14 mouse cellular contexts compared by ENCODE assay signal in genomic region chr1:136953444-136954107, GRCm38 (mm10). TPM values are rescaled to one million over a fixed set of nuclear protein-coding genes. Genes with fewer than 3 reads are reported as not detected.
DNase-seq lines count a peak whose midpoint lies in the region; ATAC-seq and TF ChIP-seq lines count a peak whose summit lies in the region.
"Had no signal": no experiment of that assay in that cellular context is flagged by ENCODE, and none has a peak within 500 bp of the region (broad histone marks: within the 10 kb centered on the region; RNA-seq: fewer than 3 reads in every experiment).

No protein-coding gene starts in this region.

- peaks cover 17% of the 10 kb centered on the region for H3K79me2 ChIP-seq in liver, adult 2 months (ENCODE audit: control insufficient read depth, insufficient read depth, low read length)

- DNase-seq in heart, adult 11 months = peak; percentile 54
- no peak for DNase-seq in heart, postnatal 14 days
- no peak for DNase-seq in liver, adult 2 months (ENCODE audit: extremely low read depth, low read depth, low spot score)
- DNase-seq in liver = no peak
- DNase-seq in liver, embryonic 14.5 days (ENCODE audit: low read depth in 3 of 3, low spot score in 3 of 3) = no peak
- no peak for DNase-seq in B cell, adult 2 months
- no peak for DNase-seq in spleen, postnatal 4 days (ENCODE audit: low spot score in 2 of 2)
- DNase-seq: cerebellum, adult 2 months; forebrain, postnatal 0 days; lung, adult 2 months had no signal

- TF ChIP-seq EP300 in liver, embryonic 14.5 days (IDR thresholded peaks at IDR 0.05; ENCODE audit: low read depth) = no peak

- no peaks in the 10 kb centered on the region for H3K9me3 ChIP-seq in liver, embryonic 14.5 days (ENCODE audit: control insufficient read depth, low read length)
- H3K9me3 ChIP-seq: embryonic facial prominence, embryonic 15.5 days had no signal

- TF ChIP-seq POLR2A in liver, adult 2 months (IDR thresholded peaks at IDR 0.05; ENCODE audit: extremely low read depth, insufficient read depth, low read length) = no peak

- no peaks in the 10 kb centered on the region for H3K36me3 ChIP-seq in liver, adult 2 months (ENCODE audit: control insufficient read depth, insufficient read depth, low read length)
- no peaks in the 10 kb centered on the region for H3K36me3 ChIP-seq in liver, embryonic 14.5 days (replicated peaks; ENCODE audit: control insufficient read depth, insufficient read depth, low read depth)
- H3K36me3 ChIP-seq: embryonic facial prominence, embryonic 15.5 days had no signal

- H3K4me1 ChIP-seq in liver, adult 2 months (ENCODE audit: control insufficient read depth, insufficient read depth, low read length) = peaks cover 27% of the 10 kb centered on the region
- peaks cover 3% of the 10 kb centered on the region; the same call in 1 of the 2 replicates for H3K4me1 ChIP-seq in brown adipose tissue, adult 24 weeks (ENCODE audit: control insufficient read depth, insufficient read depth, insufficient read length, low read length)
- H3K4me1 ChIP-seq in liver, embryonic 14.5 days (replicated peaks; ENCODE audit: control insufficient read depth in 2 of 2, insufficient read depth in 2 of 2, low read length in 1 of 2) = 0 out of 4 replicates have a peak, but pooled peaks cover 0 to 1% of the 10 kb centered on the region in 2 experiments

- 18% methylated on average over 15 of the region's 15 CpGs for WGBS in liver, adult 2 months
- WGBS in liver, embryonic 14.5 days (ENCODE audit: insufficient replicate concordance) = 2% methylated on average over 15 of the region's 15 CpGs

- no peak for TF ChIP-seq CTCF in liver, adult 2 months (IDR thresholded peaks at IDR 0.05; ENCODE audit: low read depth, low read length)
- TF ChIP-seq CTCF in liver, embryonic 14.5 days (IDR thresholded peaks at IDR 0.05; ENCODE audit: low read depth) = no peak

- peak overlapping the region; percentile 45; the same call in 1 of the 2 replicates for H3K27ac ChIP-seq in liver, adult 2 months (replicated peaks; ENCODE audit: insufficient read depth, low read depth, low read length)
- no peak overlapping the region for H3K27ac ChIP-seq in brown adipose tissue, adult 24 weeks (replicated peaks; ENCODE audit: low read depth, low read length)
- H3K27ac ChIP-seq in liver, embryonic 14.5 days = no peak overlapping the region
- H3K27ac ChIP-seq: embryonic facial prominence, embryonic 15.5 days; kidney, postnatal 0 days had no signal

- ATAC-seq in liver, embryonic 14.5 days (ENCODE audit: insufficient read depth) = no peak
- ATAC-seq: forebrain, postnatal 0 days had no signal

- H3K9ac ChIP-seq in liver, adult 2 months (ENCODE audit: low read depth, low read length) = peak overlapping the region; percentile 39; the same call in 1 of the 2 replicates
- no peak overlapping the region for H3K9ac ChIP-seq in liver, embryonic 14.5 days (replicated peaks)
- H3K9ac ChIP-seq: embryonic facial prominence, embryonic 15.5 days; forebrain, postnatal 0 days had no signal

- no peak overlapping the region for H3K4me3 ChIP-seq in liver, adult 2 months (ENCODE audit: insufficient read depth, low read depth, low read length)
- peak overlapping the region; percentile 20; the same call in 1 of the 2 replicates for H3K4me3 ChIP-seq in brown adipose tissue, adult 24 weeks (ENCODE audit: insufficient read depth, low read depth, low read length)
- H3K4me3 ChIP-seq in liver, embryonic 14.5 days (ENCODE audit: insufficient read depth in 1 of 2, low read depth in 2 of 2, low read length in 2 of 2) = no peak overlapping the region

- intact Hi-C loops in heart, postnatal 14 days (cut with DNase I) = loop anchor here (10.0 kb wide), 1 partner anchor 399 kb away; no protein-coding TSS in a partner anchor

- peak overlapping the region; percentile 46 for H3K4me2 ChIP-seq in liver, embryonic 14.5 days (ENCODE audit: low read depth)

- H3K27me3 ChIP-seq in liver, adult 2 months (ENCODE audit: control insufficient read depth, insufficient read depth, low read length) = no peaks in the 10 kb centered on the region
- H3K27me3 ChIP-seq in liver, embryonic 14.5 days (ENCODE audit: control insufficient read depth, insufficient read depth, low read length) = peaks cover 44% of the 10 kb centered on the region

RNA-seq across cellular contexts. Expression of gene Nr5a2, which starts 6.7 kb away (rescaled TPM):
- total RNA-seq in heart, postnatal 14 days (2021) = 1 to 10 TPM; 1.6 to 2.2 TPM
- 37.7 and 41.5 TPM in 2 replicates for total RNA-seq in liver, adult 2 months (2014; rRNA removed)
- polyA plus RNA-seq in liver, adult 2 months (2012; rRNA removed) = 21.4 and 24.0 TPM in 2 replicates
- polyA plus RNA-seq in brown adipose tissue, adult 24 weeks (2012; ENCODE audit: insufficient read depth, insufficient read length, missing spikeins) = 0.20 and 1.1 TPM in 2 replicates
- polyA plus RNA-seq in liver, embryonic 14.5 days (2012; rRNA removed) = 2.5 and 2.8 TPM in 2 replicates
- polyA plus RNA-seq in liver, embryonic 14.5 days (2014; fragmentation: Nextera tagmentation; extraction: Ambion mirVana) = 1.4 and 1.5 TPM in 2 replicates
- total RNA-seq: granulocyte monocyte progenitor cell, adult 5-6 weeks had no signal
